Mouse (Mus musculus) embryonic stem cell, embryonic (primary cell): ENCODE measurements at regions not wholly inside any gene's neighbourhood (a gene's known extent, or its start where the extent isn't known, plus 50 kb on each side); places are given as distances from the start of the nearest gene placed in this dataset.

ENCODE experiments used
- CTCF ChIA-PET, 4 experiments: fragments of 300-600 bp in 2 of 4; fragments of 350-600 bp in 2 of 4; sonication (Branson Sonifier 250); formaldehyde crosslinking; loops; one replicate each; lab custom pipeline; 2022; ENCODE audit warnings: inconsistent platforms in 2 of 4; lab: Charles Lee
- POLR2A ChIA-PET, 4 experiments: fragments of 300-600 bp in 2 of 4; fragments of 350-600 bp in 2 of 4; sonication (Branson Sonifier 250); formaldehyde crosslinking; loops; one replicate each; lab custom pipeline; 2022; ENCODE audit warnings: antibody characterized with exemption in 4 of 4, inconsistent platforms in 1 of 4; lab: Charles Lee

DNA sequence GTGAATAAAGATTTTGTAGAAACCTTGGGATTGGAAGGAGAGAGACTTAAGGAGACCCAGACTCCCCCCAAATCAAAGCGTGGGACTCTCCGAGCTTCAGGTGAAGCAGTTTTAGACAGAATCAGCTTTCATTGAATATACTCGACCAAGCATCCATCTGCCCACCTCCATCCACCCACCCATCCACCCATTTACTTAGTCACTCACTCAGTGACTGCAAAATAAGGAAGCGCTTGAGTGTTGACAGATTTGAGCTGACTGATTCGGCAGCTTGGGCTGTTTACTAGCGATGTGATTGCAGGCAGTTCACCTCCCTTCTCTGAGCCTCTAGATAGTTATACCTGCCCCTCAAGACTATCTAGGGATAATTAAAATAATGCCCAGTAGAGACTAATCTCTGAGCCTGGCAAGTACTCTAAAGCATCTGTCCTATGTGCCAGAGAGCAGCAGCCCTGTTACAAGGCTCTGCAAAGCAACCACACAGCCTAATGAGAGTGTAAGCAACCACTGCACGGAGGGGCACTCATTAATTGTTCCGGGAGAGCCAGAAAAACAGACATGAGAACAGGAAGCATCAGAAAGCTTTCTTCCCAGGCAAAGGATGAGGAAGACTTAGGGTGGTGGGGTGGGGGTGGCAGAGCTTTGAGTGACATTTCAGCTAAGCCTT lies 151.9 kb upstream of the Rybp start:
- ChIA-PET CTCF (interaction anchor here (0.6 to 1.3 kb wide), 8 partner anchors 17 to 266 kb away, joined by 3 to 6 read pairs (median 4); no protein-coding TSS in a partner anchor), POLR2A (interaction anchor here (0.5 to 4.1 kb wide), 24 partner anchors 9 to 1566 kb away, joined by 3 to 53 read pairs (median 4); no protein-coding TSS in a partner anchor)

DNA sequence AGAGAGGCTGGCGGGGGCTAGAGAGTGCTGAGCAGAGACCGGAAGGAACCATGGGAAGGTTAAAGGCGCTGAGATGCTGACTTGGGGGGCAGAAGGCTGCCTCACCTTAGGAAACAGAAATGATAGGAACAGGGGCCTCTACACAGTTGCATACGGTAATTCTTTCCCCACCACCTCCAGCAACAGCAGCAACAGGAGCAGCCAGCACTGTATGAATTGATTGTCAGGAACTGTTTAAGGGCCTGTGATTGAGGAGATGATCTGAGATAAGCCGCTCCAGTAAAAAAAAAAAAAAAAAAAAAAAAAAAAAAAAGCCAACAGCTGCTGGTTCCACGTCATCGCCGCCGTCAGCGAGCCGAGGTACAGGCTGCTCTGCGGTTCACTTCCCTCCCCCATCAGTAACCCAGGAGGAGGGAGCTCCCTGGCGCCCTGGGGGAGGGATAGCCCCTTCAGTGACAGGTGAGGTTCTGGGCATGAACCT lies 151.3 kb upstream of the Rybp start:
- CTCF ChIA-PET: interaction anchor here (0.6 to 1.3 kb wide), 8 partner anchors 16 to 962 kb away, joined by 3 to 6 read pairs (median 4); no protein-coding TSS in a partner anchor
- POLR2A ChIA-PET: interaction anchor here (0.5 to 4.1 kb wide), 24 partner anchors 10 to 1567 kb away, joined by 3 to 53 read pairs (median 4); no protein-coding TSS in a partner anchor

DNA sequence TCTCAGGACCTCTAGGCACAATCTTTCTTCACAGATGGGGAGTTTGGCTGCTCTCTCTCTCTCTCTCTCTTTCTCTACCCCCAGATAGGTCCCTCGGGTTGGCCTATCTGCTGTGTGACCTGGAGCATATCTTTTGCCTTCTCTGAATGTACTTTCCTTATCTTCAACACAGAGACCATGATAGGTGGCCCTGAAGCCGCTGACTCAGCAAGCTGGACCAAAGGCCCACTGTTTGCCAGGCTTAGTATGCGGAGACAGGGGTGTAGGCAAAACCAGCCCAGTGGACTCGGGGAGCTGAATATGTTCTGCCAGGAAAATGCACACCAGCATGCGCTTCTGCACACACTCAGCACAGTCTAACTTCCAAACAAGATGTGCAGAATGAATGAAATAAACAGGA lies 150.7 kb upstream of the Rybp start:
- ChIA-PET CTCF (interaction anchor here in 1 of 4 experiments (0.6 kb wide), 3 partner anchors 63 to 961 kb away, joined by 3 to 4 read pairs (median 3); no protein-coding TSS in a partner anchor), POLR2A (interaction anchor here in 3 of 4 experiments (0.7 to 4.1 kb wide), 7 partner anchors 13 to 834 kb away, joined by 3 to 53 read pairs (median 5); no protein-coding TSS in a partner anchor)

DNA sequence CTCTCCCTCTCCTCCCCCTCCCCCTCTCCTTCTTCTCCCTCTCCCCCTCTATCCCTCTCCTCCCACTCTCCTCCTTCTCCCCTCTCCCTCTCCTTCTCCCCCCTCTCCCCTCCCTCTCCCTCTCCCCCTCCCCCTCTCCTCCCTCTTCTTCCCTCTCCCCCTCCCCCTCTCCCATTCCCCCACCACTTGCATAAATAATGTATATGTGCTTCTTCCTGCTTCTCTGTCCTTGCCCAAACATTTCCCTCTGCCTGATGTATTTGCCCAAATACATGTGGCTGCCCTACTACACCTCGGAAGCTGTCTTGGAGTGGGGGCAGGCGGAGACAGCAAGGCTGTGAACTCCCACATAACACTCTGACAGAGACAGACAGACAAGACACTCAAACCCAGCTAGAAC lies 149.2 kb upstream of the Rybp start:
- POLR2A ChIA-PET: interaction anchor here in 3 of 4 experiments (0.9 to 4.1 kb wide), 5 partner anchors 9 to 139 kb away, joined by 3 to 53 read pairs (median 3); no protein-coding TSS in a partner anchor
- CTCF ChIA-PET: interaction anchor here in 2 of 4 experiments (0.5 kb wide), 2 partner anchors 104 kb away, joined by 3 to 7 read pairs; no protein-coding TSS in a partner anchor

DNA sequence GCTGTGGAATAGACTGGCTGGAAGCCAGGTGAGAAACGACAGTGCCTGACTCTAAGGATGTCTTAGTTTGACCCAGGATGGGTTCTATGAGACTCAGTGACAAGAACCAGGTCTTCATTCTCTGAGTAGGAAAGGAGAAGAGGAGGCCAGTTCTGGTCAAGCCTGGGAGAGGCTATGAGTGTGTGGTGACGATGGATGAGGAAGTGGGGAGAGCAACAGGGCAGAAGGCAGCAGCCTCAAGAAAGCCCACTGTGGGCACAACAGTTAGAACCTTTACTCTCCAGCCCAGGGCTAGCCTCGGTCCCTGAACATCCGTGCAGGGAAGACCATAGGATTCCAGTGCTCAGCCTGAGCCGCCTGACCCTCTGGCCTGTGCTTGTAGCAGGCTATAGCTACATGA lies 147.9 kb upstream of the Rybp start:
- POLR2A ChIA-PET: interaction anchor here in 2 of 4 experiments (0.8 to 1.5 kb wide), 2 partner anchors 56 to 138 kb away, joined by 3 read pairs; no protein-coding TSS in a partner anchor
- CTCF ChIA-PET: no interaction called here

DNA sequence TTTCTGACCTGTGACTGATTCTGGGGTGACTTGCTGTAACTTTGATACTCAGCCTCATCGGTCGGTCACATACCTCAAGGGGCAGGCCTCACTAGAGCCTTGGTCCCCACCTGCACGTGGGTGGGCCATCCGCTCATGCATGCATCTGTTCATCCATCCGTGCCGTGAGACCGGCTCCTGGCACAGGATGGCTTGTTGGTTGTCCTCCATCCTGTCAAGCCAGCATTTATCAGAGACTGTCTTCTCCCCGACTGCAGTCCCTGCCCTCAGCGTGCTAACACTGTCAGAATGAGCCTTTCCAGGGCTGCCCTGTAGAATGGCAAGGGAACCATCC lies 146.2 kb upstream of the Rybp start:
- ChIA-PET CTCF (interaction anchor here in 1 of 4 experiments (0.6 kb wide), 1 partner anchor 781 kb away, joined by 4 read pairs; no protein-coding TSS in a partner anchor), POLR2A (interaction anchor here in 3 of 4 experiments (0.8 to 4.7 kb wide), 8 partner anchors 11 to 99 kb away, joined by 3 to 27 read pairs (median 6); no protein-coding TSS in a partner anchor)

DNA sequence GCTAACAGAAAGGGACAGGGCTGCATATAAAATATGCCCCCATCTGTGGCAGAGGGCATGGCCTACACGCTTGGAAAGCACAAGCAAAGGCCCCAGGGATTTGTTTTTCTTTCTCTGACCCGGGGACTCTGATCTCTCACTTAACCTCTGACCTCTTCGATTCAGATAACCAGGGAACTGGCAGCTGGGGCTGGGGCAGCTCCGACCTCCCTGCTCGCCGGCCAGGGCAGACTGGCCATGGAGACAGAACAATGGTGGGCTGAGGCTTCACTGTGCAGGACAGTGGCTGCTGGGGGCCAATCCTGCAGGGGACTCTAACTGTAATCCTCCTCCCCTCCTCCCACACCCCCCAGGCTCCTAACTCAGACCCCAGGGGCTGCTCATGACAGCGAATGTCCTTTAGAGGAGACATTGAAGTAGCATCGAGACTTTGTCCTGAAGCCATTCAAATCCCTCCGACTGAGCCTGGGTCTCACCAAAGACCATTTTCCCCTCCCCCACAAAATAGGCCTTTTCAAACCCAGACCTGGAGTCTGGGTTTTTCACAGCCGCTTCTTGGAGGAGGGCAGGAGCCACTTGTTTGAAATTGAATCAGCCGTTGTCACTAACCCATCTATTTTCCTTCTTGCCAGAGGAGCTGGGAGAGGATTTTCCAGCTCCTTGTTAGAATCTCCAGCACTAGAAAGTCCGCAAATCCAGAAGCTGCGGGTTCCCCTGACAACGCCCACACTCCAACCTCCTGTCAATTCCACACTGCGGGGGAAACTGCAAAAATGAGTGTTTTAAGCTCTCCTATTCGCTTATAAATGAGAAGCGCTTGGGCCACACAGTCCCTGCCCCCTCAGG lies 145.6 kb upstream of the Rybp start:
- ChIA-PET POLR2A (interaction anchor here in 3 of 4 experiments (0.7 to 4.7 kb wide), 12 partner anchors 11 to 144 kb away, joined by 3 to 27 read pairs (median 4); no protein-coding TSS in a partner anchor), CTCF (interaction anchor here in 2 of 4 experiments (0.6 kb wide), 2 partner anchors 632 to 781 kb away, joined by 4 to 6 read pairs; no protein-coding TSS in a partner anchor)

DNA sequence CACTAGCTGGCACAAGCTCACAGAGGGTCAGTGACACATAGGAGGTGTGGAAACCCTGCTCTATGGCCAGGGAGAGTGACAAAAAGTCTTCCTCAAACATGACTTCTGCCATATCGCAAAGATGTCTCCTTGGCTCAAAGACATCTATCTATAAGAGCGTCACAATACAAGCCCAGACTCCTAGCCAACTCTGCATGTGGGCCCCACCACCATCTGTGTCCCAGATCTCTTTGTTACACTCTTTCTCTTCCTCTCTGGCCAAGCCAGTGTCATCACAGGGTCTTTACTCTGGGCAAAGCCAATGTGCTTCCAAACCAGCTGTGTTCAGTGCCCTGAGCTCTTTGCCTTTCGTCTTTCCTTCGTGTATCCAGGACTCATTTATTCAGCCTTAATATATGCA lies 143.0 kb upstream of the Rybp start:
- ChIA-PET CTCF (interaction anchor here in 1 of 4 experiments (0.5 kb wide), 1 partner anchor 46 kb away, joined by 14 read pairs; no protein-coding TSS in a partner anchor), POLR2A (interaction anchor here in 2 of 4 experiments (0.9 to 4.7 kb wide), 6 partner anchors 9 to 159 kb away, joined by 3 to 27 read pairs (median 3); no protein-coding TSS in a partner anchor)

DNA sequence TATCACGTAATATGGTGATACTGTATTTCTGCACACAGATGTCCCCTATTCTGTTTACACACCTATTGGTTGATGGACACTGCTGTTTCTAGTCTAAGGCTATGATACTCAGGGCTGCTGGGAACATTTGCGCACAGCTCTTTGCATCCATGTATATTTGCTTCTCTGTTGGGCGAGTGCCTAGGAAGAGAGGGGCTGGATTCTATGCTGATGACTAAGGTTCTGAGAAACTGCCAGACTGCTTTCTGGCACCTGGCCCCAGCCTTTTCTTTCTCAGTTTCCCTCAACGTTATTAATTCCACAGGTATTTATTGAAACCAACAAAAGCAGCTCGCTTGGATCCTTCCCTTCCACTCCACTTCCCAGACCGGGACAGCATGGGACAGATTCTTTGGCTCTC lies 142.2 kb upstream of the Rybp start:
- POLR2A ChIA-PET: interaction anchor here in 3 of 4 experiments (0.5 to 4.7 kb wide), 5 partner anchors 8 to 150 kb away, joined by 3 to 27 read pairs (median 3); no protein-coding TSS in a partner anchor
- CTCF ChIA-PET: no interaction called here

DNA sequence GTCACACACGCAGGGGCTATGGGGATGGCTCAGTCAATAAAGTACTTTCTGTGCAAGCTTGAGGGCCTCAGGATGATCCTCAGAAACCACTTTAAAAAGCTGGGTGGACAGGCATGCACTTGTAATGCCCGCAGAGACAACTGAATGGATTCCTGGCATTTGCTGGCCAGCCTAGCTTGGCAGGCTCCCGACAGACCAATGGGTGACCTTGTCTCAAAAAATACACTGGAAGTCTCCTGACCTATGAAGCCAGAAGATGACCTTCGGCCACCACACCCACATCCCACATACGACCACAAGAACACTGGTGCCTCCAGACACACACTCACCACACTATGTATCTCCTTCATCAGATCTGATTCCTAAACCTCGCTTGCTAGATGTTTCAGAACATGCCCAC lies 141.5 kb upstream of the Rybp start:
- ChIA-PET POLR2A (interaction anchor here in 2 of 4 experiments (1.3 to 4.7 kb wide), 3 partner anchors 7 to 50 kb away, joined by 3 to 27 read pairs (median 4); no protein-coding TSS in a partner anchor), CTCF (no interaction called here)

DNA sequence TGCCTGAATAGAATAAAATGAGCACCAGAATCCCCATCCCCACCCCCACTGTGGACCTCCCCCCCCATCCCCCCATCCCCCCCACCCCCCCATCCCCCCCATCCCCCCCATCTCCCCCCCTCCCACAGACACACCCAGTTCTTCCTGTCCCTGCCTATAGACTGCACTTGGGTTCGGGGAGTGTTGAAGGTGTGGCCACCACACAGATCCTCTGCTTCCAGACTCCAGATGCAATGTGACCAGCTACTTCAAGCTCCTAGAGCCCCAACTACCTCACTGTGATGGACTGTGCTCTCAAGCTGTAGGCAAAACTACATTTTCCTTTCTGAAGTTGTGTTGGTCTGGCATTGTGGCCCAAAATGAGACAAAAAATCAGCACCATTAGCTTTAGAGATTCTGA lies 138.3 kb upstream of the Rybp start:
- ChIA-PET POLR2A (interaction anchor here in 3 of 4 experiments (0.6 to 8.6 kb wide), 16 partner anchors 12 to 504 kb away, joined by 3 to 53 read pairs (median 4); no protein-coding TSS in a partner anchor), CTCF (interaction anchor here in 1 of 4 experiments (0.7 kb wide), 1 partner anchor 93 kb away, joined by 3 read pairs; no protein-coding TSS in a partner anchor)

DNA sequence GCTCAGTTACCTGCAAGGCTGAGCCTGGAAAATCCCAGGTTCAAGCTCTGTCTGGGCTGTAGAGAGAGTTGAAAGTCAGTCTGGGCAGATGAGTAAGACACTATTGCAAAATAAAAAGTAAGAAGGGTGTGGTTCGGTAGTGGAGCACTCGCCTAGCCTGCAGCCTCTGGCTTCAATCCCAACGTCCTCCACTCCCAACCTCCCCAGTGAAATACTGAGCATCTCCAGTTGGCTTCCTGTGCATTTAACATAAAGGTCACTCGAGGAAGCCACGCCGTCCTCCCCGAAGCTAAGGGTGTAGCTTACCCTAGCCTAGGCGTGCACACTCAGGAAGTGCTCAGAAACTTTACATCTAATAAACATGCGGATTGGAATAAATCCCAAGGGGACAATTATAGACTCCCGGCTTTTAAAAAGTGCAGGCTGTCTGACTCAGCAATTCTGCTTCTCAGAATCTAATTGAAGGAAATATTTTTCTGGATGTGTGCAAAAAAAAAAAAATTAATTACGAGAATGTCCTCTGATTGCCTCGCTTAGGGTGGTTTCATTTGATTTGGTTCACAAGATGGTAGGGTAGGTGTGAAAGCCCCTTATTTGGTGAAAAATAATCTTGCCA lies 137.6 kb upstream of the Rybp start:
- CTCF ChIA-PET: interaction anchor here in 1 of 4 experiments (0.7 kb wide), 1 partner anchor 92 kb away, joined by 3 read pairs; no protein-coding TSS in a partner anchor
- POLR2A ChIA-PET: interaction anchor here (0.6 to 8.6 kb wide), 21 partner anchors 13 to 573 kb away, joined by 3 to 53 read pairs (median 4); no protein-coding TSS in a partner anchor

DNA sequence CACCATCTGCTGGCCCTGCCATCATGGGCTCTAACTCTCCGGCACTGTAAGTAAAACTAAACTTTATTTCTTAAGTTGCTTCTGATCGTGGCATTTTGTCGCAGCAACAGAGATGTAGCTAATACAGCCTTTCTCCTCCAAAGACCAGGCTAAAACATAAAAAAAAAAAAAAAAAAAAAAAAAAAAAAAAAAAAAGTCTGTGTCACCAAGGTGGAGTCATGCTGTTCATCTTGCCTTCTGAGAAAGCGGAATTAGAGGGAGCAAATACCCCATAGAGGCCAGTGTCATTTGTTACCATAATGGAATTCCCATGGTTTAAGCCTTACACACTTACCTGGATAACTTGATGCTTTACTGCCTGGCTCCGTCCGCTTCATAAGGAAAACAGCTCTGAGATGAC lies 136.9 kb upstream of the Rybp start:
- ChIA-PET CTCF (interaction anchor here in 3 of 4 experiments (0.7 to 1.0 kb wide), 3 partner anchors 15 to 261 kb away, joined by 3 to 10 read pairs (median 4); no protein-coding TSS in a partner anchor), POLR2A (interaction anchor here (0.6 to 8.6 kb wide), 17 partner anchors 12 to 263 kb away, joined by 3 to 53 read pairs (median 4); no protein-coding TSS in a partner anchor)

DNA sequence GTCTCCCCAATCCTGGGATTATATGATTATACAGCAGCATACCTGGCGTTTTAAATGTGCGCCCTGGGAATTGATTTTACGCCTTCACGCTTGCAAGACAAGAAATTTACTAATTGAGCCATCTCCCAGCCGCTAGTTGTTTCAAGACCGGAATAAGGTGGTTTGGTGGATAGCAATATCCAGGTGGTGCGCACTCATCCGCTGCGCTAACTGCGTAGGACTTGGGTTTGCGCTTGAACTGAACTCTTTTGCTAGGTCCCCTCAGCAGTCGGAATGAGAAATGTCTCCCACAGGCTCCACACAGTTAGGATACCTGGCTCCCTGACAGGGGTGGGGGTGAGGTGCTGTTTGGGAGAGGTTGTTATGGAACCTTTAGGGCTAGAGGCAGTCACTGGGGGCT lies 136.4 kb upstream of the Rybp start:
- POLR2A ChIA-PET: interaction anchor here in 2 of 4 experiments (0.6 to 8.6 kb wide), 9 partner anchors 15 to 139 kb away, joined by 3 to 53 read pairs (median 4); no protein-coding TSS in a partner anchor
- CTCF ChIA-PET: interaction anchor here in 3 of 4 experiments (0.7 to 1.0 kb wide), 3 partner anchors 14 to 261 kb away, joined by 3 to 10 read pairs (median 4); no protein-coding TSS in a partner anchor

DNA sequence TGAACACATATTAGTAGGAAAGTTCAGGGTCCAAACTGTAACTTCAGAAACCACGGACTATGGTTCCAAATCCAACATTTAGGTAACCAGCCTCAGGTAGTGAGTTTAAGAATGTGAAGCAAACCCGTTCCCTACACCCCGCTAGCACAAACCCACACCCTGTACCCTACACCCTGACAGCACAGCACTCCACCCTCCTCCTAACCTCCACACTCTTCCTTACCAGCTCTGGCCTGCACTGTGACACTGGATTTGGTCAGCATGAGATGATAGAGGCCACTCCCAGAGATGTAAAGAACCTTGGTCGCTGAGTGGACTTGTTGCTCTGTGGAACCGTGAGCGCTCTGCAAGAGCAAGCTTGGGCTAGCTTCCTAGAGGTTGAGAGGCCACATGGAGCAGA lies 135.3 kb upstream of the Rybp start:
- ChIA-PET POLR2A (interaction anchor here (0.5 to 8.6 kb wide), 54 partner anchors 9 to 483 kb away, joined by 3 to 88 read pairs (median 4); no protein-coding TSS in a partner anchor), CTCF (interaction anchor here (0.6 to 2.5 kb wide), 9 partner anchors 14 to 132 kb away, joined by 3 to 12 read pairs (median 3); no protein-coding TSS in a partner anchor)

DNA sequence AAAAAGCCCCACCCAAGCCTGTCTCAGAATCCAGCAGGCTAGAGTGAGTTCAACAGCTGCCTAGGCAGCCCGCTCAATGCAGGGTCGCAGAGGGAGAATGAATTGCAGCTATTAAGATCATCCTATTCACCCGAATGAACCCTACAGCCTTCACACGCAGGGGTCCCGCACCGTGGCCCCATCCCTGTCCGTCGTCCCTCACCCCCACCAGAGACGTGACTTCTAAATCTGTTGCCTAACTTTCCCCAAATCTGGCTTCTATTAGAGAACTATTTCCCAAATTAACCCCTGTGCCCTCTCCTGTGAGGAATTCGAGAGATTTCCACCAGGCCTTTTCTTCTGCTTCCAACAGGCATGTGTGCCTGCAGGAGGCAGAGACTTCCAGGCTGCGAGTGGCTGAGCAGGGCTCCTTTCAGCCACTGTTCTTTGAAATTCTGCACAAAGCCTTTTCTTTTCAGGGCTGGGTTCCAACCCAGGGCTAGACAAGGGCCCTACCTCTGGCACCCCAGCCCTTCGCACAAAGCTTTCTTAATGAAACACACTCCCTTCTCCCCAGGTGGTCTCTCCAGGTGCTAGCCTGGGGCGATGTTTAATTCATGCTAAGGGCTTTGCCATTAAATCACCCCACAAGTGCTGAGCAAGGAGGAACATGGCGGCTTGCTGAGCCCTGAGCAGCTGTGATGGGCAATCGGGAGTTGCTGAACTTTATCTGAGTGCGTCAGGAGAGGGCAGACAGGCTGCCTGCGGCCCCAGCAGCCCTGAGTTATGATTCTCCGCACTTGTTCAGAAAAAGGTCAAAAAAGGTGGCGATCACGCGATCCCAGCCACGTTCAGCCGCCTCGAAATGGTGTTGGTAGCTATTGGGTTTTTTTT lies 134.7 kb upstream of the Rybp start:
- ChIA-PET CTCF (interaction anchor here (0.5 to 2.5 kb wide), 10 partner anchors 13 to 444 kb away, joined by 3 to 12 read pairs (median 3); no protein-coding TSS in a partner anchor), POLR2A (interaction anchor here (0.5 to 8.6 kb wide), 70 partner anchors 9 to 483 kb away, joined by 3 to 88 read pairs (median 4); no protein-coding TSS in a partner anchor)
